Mouse (Mus musculus) liver, embryonic 12.5 days (tissue): ENCODE measurements around the gene Phf5a. TPM values are rescaled to one million over a fixed set of nuclear protein-coding genes. Genes with fewer than 3 reads are reported as not detected.
A peak's percentile ranks its signal among the peaks of the same experiment; 100 is the strongest.

ENCODE experiments used
- ATAC-seq: fragments of 200-750 bp; cut with Nextera tagmentation; 2 replicates; pipeline ENCODE4 v1.8.0; 2017; ENCODE audit warnings: moderate number of reproducible peaks, mild to moderate bottlenecking, moderate library complexity
- H3K27ac ChIP-seq: fragments of 300-500 bp; sonication (generic); 2 replicates; pipeline ENCODE4 v1.5.1; 2016; ENCODE audit warnings: mild to moderate bottlenecking
- H3K27me3 ChIP-seq: fragments of 300-500 bp; sonication (generic); replicated peaks from 2 replicates; pipeline ENCODE4 v1.6.1; 2016; ENCODE audit warnings: mild to moderate bottlenecking, moderate library complexity
- H3K36me3 ChIP-seq: fragments of 300-500 bp; sonication (generic); 2 replicates; pipeline ENCODE4 v1.6.1; 2016; ENCODE audit warnings: mild to moderate bottlenecking, moderate library complexity
- H3K4me1 ChIP-seq: fragments of 300-500 bp; sonication (generic); 2 replicates; pipeline ENCODE4 v1.6.1; 2016
- H3K4me2 ChIP-seq: fragments of 300-500 bp; sonication (generic); 2 replicates; pipeline ENCODE4 v1.6.1; 2016; ENCODE audit warnings: mild to moderate bottlenecking, moderate library complexity
- H3K4me3 ChIP-seq: fragments of 300-500 bp; sonication (generic); 2 replicates; pipeline ENCODE4 v1.5.1; 2016; ENCODE audit warnings: mild to moderate bottlenecking, moderate library complexity
- H3K9ac ChIP-seq: fragments of 300-500 bp; sonication (generic); 2 replicates; pipeline ENCODE4 v1.6.1; 2016; ENCODE audit warnings: mild to moderate bottlenecking, moderate library complexity
- H3K9me3 ChIP-seq: fragments of 300-500 bp; sonication (generic); replicated peaks from 2 replicates; pipeline ENCODE4 v1.6.1; 2016; ENCODE audit warnings: mild to moderate bottlenecking, moderate library complexity
- WGBS: fragments of 180-500 bp; shearing (Covaris S2); methylation state at CpG from one replicate; pipeline ENCODE4 v1.1.7; 2016; ENCODE audit not compliant: insufficient replicate concordance; 5-methylcytosine and 5-hydroxymethylcytosine counted together
- polyA plus RNA-seq: library from polyadenylated mRNA; unstranded; fragments of >200 nt; fragmentation: Nextera tagmentation; extraction: Ambion mirVana; gene quantifications from 2 replicates; pipeline ENCODE4 v1.2.1, GENCODE M21; 2016

The Phf5a gene
- polyA plus RNA-seq, 1 experiment from 2014 or later = 145 TPM

DNA sequence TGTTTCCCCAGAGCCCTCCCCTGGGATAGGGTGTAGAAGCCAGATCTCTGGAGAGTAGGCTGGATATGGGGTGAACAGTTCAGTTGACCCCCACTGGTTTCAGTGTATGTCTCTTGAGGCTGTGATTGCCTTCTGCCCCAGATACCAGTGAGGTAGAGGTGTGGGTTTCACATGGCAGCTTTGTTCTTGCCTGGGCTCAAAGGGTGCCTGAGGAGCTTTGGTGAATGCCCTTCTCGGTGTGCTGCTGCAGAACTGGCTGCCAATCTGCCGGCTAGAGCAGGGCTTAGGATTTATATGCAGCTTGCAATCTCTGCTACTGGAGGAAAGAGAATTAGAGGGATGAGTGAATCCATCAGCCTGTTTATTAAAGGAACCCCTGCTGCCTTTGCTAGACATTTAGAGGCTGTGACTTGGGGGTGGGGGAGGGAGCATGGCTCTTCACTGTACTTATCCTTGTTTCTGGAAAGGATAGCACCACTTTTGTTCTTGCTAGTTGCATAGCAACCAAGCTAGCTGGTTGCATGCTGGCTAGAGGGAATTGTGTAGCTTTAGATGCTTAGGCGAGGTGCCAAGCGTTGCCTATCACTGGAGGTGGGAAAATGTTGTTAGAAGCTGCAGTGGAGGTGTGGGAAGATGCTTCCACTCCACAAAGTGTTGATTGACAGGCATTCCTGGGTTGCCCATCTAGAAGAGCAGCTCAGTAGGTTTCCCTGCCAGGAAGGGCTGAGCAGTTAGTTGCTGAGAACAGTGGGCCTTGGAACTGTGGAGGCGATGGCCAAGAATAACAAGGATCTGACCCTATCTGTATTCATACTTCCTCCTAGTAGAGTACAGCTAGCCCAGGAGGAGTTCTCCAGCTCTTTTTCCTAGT, 8.1 kb upstream of the Phf5a start:
- Histone ChIP-seq H3K9ac (no peak overlapping the region), H3K4me1 (peaks cover 48% of the 10 kb centered on the region), H3K9me3 (no peaks in the 10 kb centered on the region), H3K36me3 (peaks cover 14% of the 10 kb centered on the region; the same call in 1 of the 2 replicates), H3K4me3 (no peak overlapping the region), H3K4me2 (no peak overlapping the region), H3K27me3 (no peaks in the 10 kb centered on the region), H3K27ac (no peak overlapping the region)
- no peak for ATAC-seq
- WGBS = 71% methylated on average over 5 of the region's 5 CpGs

- Histone ChIP-seq H3K27ac (peak within 1 kb of the TSS; percentile 96), H3K27me3 (no peaks in the 10 kb centered on the region), H3K4me2 (peak within 1 kb of the TSS; percentile 88), H3K36me3 (peaks cover 38% of the 10 kb centered on the region), H3K9me3 (no peaks in the 10 kb centered on the region), H3K9ac (peak within 1 kb of the TSS; percentile 85), H3K4me1 (peaks cover 49% of the 10 kb centered on the region), H3K4me3 (peak within 1 kb of the TSS; percentile 93)
- peak; percentile 81 for ATAC-seq
- under 1% methylated on average over 53 of the region's 53 CpGs for WGBS
Measured at GRCm38 (mm10) chr15:81872262-81873136, 788 bp upstream of the Phf5a start, which contains the start of gene Aco2. Aco2 (plus strand) TSS chr15:81872309.

GRCm38 (mm10) chr15:81869985-81870384, 1.7 kb downstream of the Phf5a start:
- peak overlapping the region; percentile 93 for H3K4me3 ChIP-seq
- 68% methylated on average over 5 of the region's 5 CpGs for WGBS
- no peaks in the 10 kb centered on the region for H3K9me3 ChIP-seq
- peak overlapping the region; percentile 88 for H3K4me2 ChIP-seq
- H3K9ac ChIP-seq = peak overlapping the region; percentile 85
- no peaks in the 10 kb centered on the region for H3K27me3 ChIP-seq
- peaks cover 44% of the 10 kb centered on the region for H3K4me1 ChIP-seq
- ATAC-seq = peak; percentile 68
- H3K36me3 ChIP-seq = peaks cover 60% of the 10 kb centered on the region
- peak overlapping the region; percentile 96 for H3K27ac ChIP-seq

DNA sequence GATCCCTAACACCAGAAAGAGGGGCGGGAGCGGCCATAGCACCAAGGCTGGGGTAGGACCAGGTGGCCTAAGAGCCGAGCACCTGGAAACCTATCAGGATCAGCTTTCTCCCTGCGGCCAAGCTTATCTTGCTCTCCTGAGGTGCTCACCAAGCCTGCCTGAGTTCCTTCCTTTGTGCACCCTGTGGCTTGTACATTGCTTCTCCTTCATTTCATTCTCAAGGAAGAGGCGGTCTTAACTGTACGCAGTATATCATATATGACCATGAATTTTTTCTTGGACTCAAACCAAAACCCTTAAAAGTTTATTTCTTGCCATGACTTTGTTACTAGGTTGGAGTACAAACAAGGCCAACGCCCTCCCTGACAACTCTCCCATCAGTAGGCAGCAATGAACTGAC, 7.5 kb downstream of the Phf5a start:
- Histone ChIP-seq H3K9ac (no peak overlapping the region), H3K27ac (0 out of 2 replicates have a peak overlapping the region, but pooled peaks have one; percentile 36), H3K4me3 (no peak overlapping the region), H3K36me3 (peaks cover 57% of the 10 kb centered on the region), H3K27me3 (no peaks in the 10 kb centered on the region), H3K4me1 (peaks cover 27% of the 10 kb centered on the region), H3K4me2 (no peak overlapping the region), H3K9me3 (no peaks in the 10 kb centered on the region)
- no peak for ATAC-seq
- 78% methylated on average over 7 of the region's 7 CpGs for WGBS

DNA sequence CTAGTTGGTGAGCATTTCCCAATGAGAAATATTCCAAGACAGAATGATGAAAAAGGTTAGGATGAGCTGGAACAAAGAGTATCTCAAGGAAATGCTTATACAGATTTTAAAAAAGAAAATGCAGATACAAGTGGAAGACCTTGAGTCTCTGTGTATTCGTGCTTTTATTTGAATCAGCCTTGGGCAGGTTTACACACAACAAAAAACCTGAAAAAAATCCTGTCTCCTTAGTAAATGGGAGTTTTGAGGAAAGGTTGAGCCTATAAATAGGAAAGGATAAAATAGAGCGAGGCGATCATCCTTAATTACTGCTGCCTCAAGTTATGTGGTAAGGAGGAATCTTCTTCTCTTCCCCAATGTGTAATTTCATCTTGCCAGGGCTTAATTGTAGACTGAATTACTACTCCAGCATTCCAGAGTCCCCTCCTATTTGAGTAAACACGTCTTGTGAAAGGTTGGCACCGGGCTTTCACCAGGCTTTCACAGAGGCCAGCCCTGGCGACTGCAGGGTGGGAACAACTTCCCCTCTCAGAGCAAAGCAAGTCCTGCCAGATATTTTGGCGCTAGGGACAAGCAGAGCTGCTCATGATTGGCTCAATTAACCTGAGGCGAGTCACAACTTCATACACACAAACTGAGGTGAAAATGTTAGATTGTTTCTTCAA, 11.1 kb downstream of the Phf5a start:
- H3K4me1 ChIP-seq = peaks cover 38% of the 10 kb centered on the region
- ATAC-seq = no peak
- no peaks in the 10 kb centered on the region for H3K9me3 ChIP-seq
- H3K36me3 ChIP-seq = peaks cover 21% of the 10 kb centered on the region
- H3K27ac ChIP-seq = peak overlapping the region; percentile 71
- peak overlapping the region; percentile 89 for H3K4me2 ChIP-seq
- no peak overlapping the region; the same call in 1 of the 2 replicates for H3K9ac ChIP-seq
- H3K4me3 ChIP-seq = peak overlapping the region; percentile 83
- H3K27me3 ChIP-seq = no peaks in the 10 kb centered on the region
- 34% methylated on average over 8 of the region's 8 CpGs for WGBS

GRCm38 (mm10) chr15:81859330-81860255, 12.1 kb downstream of the Phf5a start:
- whole genome bisulfite sequencing = under 1% methylated on average over 39 of the region's 39 CpGs
- Histone ChIP-seq H3K4me3 (peak overlapping the region; percentile 83), H3K9me3 (no peaks in the 10 kb centered on the region), H3K4me1 (peaks cover 48% of the 10 kb centered on the region), H3K9ac (peak overlapping the region; percentile 92), H3K27me3 (no peaks in the 10 kb centered on the region), H3K4me2 (peak overlapping the region; percentile 89), H3K27ac (peak overlapping the region; percentile 92), H3K36me3 (peaks cover 14% of the 10 kb centered on the region)
- ATAC-seq = peak; percentile 65

DNA sequence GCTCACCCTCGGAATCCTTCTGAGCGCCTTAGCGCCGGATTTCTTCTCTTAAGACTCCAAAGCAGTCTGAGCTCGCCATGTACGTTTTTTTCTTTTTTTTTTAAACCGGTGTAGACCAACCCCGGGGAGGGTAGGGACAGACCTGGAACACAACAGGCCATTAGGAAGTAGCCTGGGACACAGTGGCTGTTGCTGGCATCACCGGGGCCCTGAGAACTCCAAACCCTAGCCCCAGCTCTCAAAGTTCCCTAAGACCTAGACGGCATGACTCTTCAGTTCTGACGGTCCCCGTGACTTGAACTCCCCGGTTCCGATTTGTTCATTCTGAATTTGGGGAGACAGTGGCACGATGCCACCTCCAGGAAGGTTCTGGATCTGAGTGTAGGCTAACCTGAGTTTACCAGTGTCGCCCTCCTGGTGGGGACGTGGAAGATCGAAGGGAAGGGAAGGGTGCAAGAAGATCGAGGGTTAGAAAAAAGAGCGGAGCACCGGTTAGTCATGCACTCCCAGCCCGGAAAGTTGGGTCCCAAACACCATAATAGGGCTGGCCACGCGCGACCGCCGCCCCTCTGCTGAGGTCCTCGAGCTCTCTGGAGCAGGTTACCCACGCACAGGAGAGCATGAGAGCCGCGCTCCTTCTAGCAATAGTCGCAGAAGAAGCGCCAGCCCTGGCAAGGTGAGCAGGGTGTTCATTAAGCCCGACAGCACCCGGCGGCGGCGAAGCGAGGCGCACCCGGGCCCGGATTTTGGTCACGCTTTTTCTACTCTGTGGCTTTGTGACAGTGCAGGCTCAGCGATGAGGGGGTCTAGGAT, 13.0 kb downstream of the Phf5a start, which contains the start of gene Tob2:
Tob2 (minus strand) TSS at position 280 of the 813 bp plus-strand sequence.
- Histone ChIP-seq H3K9ac (peak within 1 kb of the TSS; percentile 92), H3K27me3 (no peaks in the 10 kb centered on the region), H3K4me1 (peaks cover 50% of the 10 kb centered on the region), H3K9me3 (no peaks in the 10 kb centered on the region), H3K36me3 (peaks cover 14% of the 10 kb centered on the region), H3K4me2 (peak within 1 kb of the TSS; percentile 89), H3K4me3 (peak within 1 kb of the TSS; percentile 83), H3K27ac (peak within 1 kb of the TSS; percentile 92)
- under 1% methylated on average over 44 of the region's 44 CpGs for WGBS
- ATAC-seq = peak; percentile 3; the same call in 1 of the 2 replicates

- Histone ChIP-seq H3K36me3 (peaks cover 18% of the 10 kb centered on the region), H3K27ac (peak overlapping the region; percentile 92), H3K4me2 (peak overlapping the region; percentile 89), H3K4me1 (peaks cover 55% of the 10 kb centered on the region), H3K4me3 (peak overlapping the region; percentile 83), H3K9ac (peak overlapping the region; percentile 92), H3K9me3 (no peaks in the 10 kb centered on the region), H3K27me3 (no peaks in the 10 kb centered on the region)
- ATAC-seq = peak; percentile 32
- under 1% methylated on average over 23 of the region's 23 CpGs for WGBS
Measured at GRCm38 (mm10) chr15:81858138-81858516, 13.6 kb downstream of the Phf5a start.

GRCm38 (mm10) chr15:81857724-81858116, 14.0 kb downstream of the Phf5a start:
- peaks cover 22% of the 10 kb centered on the region for H3K36me3 ChIP-seq
- H3K4me1 ChIP-seq = peaks cover 59% of the 10 kb centered on the region
- peak overlapping the region; percentile 92 for H3K9ac ChIP-seq
- H3K4me3 ChIP-seq = peak overlapping the region; percentile 83
- peak overlapping the region; percentile 92 for H3K27ac ChIP-seq
- WGBS = under 1% methylated on average over 33 of the region's 33 CpGs
- peak overlapping the region; percentile 89 for H3K4me2 ChIP-seq
- no peaks in the 10 kb centered on the region for H3K9me3 ChIP-seq
- peak; percentile 36 for ATAC-seq
- no peaks in the 10 kb centered on the region for H3K27me3 ChIP-seq
